Mouse (Mus musculus) stomach, postnatal 0 days (tissue): ENCODE data around the gene Gdi2.

Experiments
- CTCF ChIP-seq: IDR thresholded peaks from 2 replicates; pipeline ENCODE4 v1.5.1; 2016; ENCODE audit warnings: antibody characterized with exemption, low read depth, mild to moderate bottlenecking, moderate library complexity
- EP300 ChIP-seq: optimal IDR thresholded peaks from 2 replicates; pipeline ENCODE3; 2016; ENCODE audit warnings: antibody characterized with exemption

DNA sequence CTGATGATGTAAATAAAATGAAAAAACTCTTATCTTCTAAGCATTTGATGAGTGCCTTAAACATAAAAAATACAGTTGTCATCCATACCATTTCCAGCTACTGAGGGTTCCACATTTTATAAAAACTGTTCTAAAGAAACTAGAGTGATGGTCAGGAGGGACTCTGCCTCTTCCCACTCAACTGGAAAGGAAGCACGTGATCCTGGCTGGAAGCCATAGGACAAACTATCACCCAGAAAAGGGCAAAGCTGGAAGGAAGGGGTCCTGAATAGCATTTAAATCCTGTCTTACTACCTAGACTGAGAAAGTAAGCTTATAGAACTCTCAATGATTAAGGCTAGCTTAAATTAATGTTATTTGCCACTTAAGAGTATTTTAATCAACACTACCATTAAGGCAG, 56.4 kb downstream of the Gdi2 start:
- TF ChIP-seq CTCF (no peak), EP300 (no peak)
